Comparison of ENCODE assay signal across 8 mouse cellular contexts in the genomic region with DNA sequence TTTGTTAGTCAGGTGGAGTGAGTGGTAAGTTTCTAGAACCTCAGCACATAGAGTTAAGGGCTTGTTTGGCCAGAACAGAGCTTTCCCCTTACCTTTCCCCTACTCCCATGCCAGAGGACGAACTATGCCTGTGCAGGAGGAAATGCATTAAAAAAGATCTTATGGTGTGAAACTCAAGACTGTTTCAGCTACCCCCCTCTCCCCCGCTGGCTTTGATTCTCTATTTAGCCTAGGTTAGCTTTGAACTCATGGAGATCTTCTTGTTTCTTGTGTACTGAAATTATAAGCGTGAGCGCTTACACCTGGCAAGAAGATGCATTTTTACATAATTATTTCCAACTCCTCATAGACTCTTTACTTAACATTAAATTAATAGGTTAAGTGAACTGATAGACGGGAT. TPM values are rescaled to one million over a fixed set of nuclear protein-coding genes. Genes with fewer than 3 reads are reported as not detected.
DNase-seq lines count a peak whose midpoint lies in the region; ATAC-seq and TF ChIP-seq lines count a peak whose summit lies in the region.

No protein-coding gene starts in this region.

- peak overlapping the region; percentile 96 for H3K4me3 ChIP-seq in spleen, adult 2 months (ENCODE audit: extremely low read depth, insufficient read depth, insufficient read length)
- peak overlapping the region; percentile 91 for H3K4me3 ChIP-seq in liver, embryonic 11.5 days (ENCODE audit: low read depth, low read length)

- no peaks in the 10 kb centered on the region for H3K36me3 ChIP-seq in spleen, adult 2 months (ENCODE audit: control insufficient read depth, insufficient read depth, low read length)
- no peaks in the 10 kb centered on the region for H3K36me3 ChIP-seq in liver, embryonic 11.5 days (ENCODE audit: control insufficient read depth, insufficient read depth, low read length)

- no peaks in the 10 kb centered on the region for H3K27me3 ChIP-seq in spleen, adult 2 months (ENCODE audit: control insufficient read depth, insufficient read depth, low read length)
- no peaks in the 10 kb centered on the region for H3K27me3 ChIP-seq in liver, embryonic 11.5 days (replicated peaks; ENCODE audit: control insufficient read depth, insufficient read depth, low read length)

- peak overlapping the region; percentile 90 for H3K9ac ChIP-seq in liver, embryonic 11.5 days (ENCODE audit: low read depth, low read length)

- DNase-seq in embryo, embryonic 11 days = peak; percentile 25
- no peak for DNase-seq in embryo, embryonic 10 days (ENCODE audit: low spot score)
- no peak for DNase-seq in spleen, adult 2 months (ENCODE audit: low read depth in 1 of 2, low spot score in 2 of 2)
- no peak for DNase-seq in spleen, postnatal 14 days (ENCODE audit: low spot score in 2 of 2)
- no peak for DNase-seq in liver, embryonic 11.5 days (ENCODE audit: low spot score)
- peak; percentile 19 for DNase-seq in telencephalon, adult 2 months (ENCODE audit: low read depth, low spot score)
- no peak for DNase-seq in layer of hippocampus, adult 9-11 months
- no peak for DNase-seq in adrenal gland, postnatal 25 days

- H3K4me2 ChIP-seq in liver, embryonic 11.5 days = peak overlapping the region; percentile 79

- peak overlapping the region; percentile 93 for H3K27ac ChIP-seq in spleen, adult 2 months (ENCODE audit: insufficient read depth, low read length)
- peak overlapping the region; percentile 94 for H3K27ac ChIP-seq in liver, embryonic 11.5 days (ENCODE audit: low read depth, low read length)

- H3K4me1 ChIP-seq in spleen, adult 2 months (ENCODE audit: control insufficient read depth, insufficient read depth, insufficient read length) = no peaks in the 10 kb centered on the region; the same call in 1 of the 2 replicates
- H3K4me1 ChIP-seq in liver, embryonic 11.5 days (replicated peaks; ENCODE audit: control insufficient read depth, insufficient read depth, low read length) = peaks cover 8% of the 10 kb centered on the region; the same call in 1 of the 2 replicates

- ATAC-seq in liver, embryonic 11.5 days (replicated peaks; ENCODE audit: low FRiP score) = no peak

- TF ChIP-seq POLR2A in spleen, adult 2 months (IDR thresholded peaks at IDR 0.05; ENCODE audit: low read depth, low read length) = no peak; the same call in 1 of the 2 replicates

- WGBS in spleen, adult 2 months = 7% methylated on average over 5 of the region's 5 CpGs
- WGBS in liver, embryonic 11.5 days = 8% methylated on average over 5 of the region's 5 CpGs

- no peaks in the 10 kb centered on the region for H3K9me3 ChIP-seq in liver, embryonic 11.5 days (ENCODE audit: control insufficient read depth, low read length)

- TF ChIP-seq CTCF in spleen, adult 2 months (IDR thresholded peaks at IDR 0.05; ENCODE audit: extremely low read depth, insufficient read depth, insufficient read length, insufficient replicate concordance) = no peak

RNA-seq across cellular contexts. Expression of gene Pex13, which starts 0.8 kb away (rescaled TPM):
- polyA plus RNA-seq in spleen, adult 2 months (2012; rRNA removed) = 2.6 and 2.9 TPM in 2 replicates
- 21.0 and 27.6 TPM in 2 replicates for polyA plus RNA-seq in liver, embryonic 11.5 days (2014; fragmentation: Nextera tagmentation; extraction: Ambion mirVana)
- 73.2 and 92.9 TPM in 2 replicates for total RNA-seq in adrenal gland, postnatal 25 days (2021)

RNA-seq across cellular contexts. Expression of gene Pus10, which starts 1.1 kb away (rescaled TPM):
- polyA plus RNA-seq in spleen, adult 2 months (2012; rRNA removed) = 1.5 TPM in 2 replicates
- polyA plus RNA-seq in liver, embryonic 11.5 days (2014; fragmentation: Nextera tagmentation; extraction: Ambion mirVana) = 28.2 and 32.6 TPM in 2 replicates
- 17.8 and 23.3 TPM in 2 replicates for total RNA-seq in adrenal gland, postnatal 25 days (2021)

RNA-seq across cellular contexts. Expression of gene 0610010F05Rik, which starts 33.1 kb away (rescaled TPM):
- 0.39 and 1.4 TPM in 2 replicates for polyA plus RNA-seq in spleen, adult 2 months (2012; rRNA removed)
- 21.3 and 26.6 TPM in 2 replicates for polyA plus RNA-seq in liver, embryonic 11.5 days (2014; fragmentation: Nextera tagmentation; extraction: Ambion mirVana)
- total RNA-seq in adrenal gland, postnatal 25 days (2021) = 14.1 and 16.8 TPM in 2 replicates

Comparison
In these comparisons a context has a peak if more than half of its experiments do, and no peak if none do; other contexts are left out.
1. DNase-seq: peak in embryo, embryonic 11 days (single experiment) and telencephalon, adult 2 months (single experiment); none in embryo, embryonic 10 days (single experiment), spleen, adult 2 months (0 of 2), spleen, postnatal 14 days (0 of 2), liver, embryonic 11.5 days (single experiment), layer of hippocampus, adult 9-11 months (single experiment) and adrenal gland, postnatal 25 days (single experiment).
2. RNA of gene Pus10, which starts 1.1 kb away (polyA plus RNA-seq): 28.2 to 32.6 TPM in liver, embryonic 11.5 days; 1.5 TPM in spleen, adult 2 months; every median in the first group is over 10 times any median in the second.